Mouse (Mus musculus) hindbrain, postnatal 0 days (tissue): ENCODE results near the gene Jund. TPM values are rescaled to one million over a fixed set of nuclear protein-coding genes. Genes with fewer than 3 reads are reported as not detected.

Experiments
- ATAC-seq: fragments of 200-750 bp; cut with Nextera tagmentation; 2 replicates; pipeline ENCODE4 v1.8.0; 2017; ENCODE audit warnings: mild to moderate bottlenecking, moderate TSS enrichment, moderate library complexity
- DNase-seq: peaks from one replicate; pipeline ENCODE4 v3.0.0-alpha.2; 2015; ENCODE audit warnings: low spot score
- H3K27ac ChIP-seq: fragments of 300-500 bp; sonication (generic); 2 replicates; pipeline ENCODE4 v1.5.1; 2014; ENCODE audit warnings: mild to moderate bottlenecking
- H3K27me3 ChIP-seq: fragments of 300-500 bp; sonication (generic); 2 replicates; pipeline ENCODE4 v1.6.1; 2014; ENCODE audit warnings: low read length, mixed read lengths; ENCODE audit not compliant: insufficient read depth
- H3K36me3 ChIP-seq: fragments of 300-500 bp; sonication (generic); 2 replicates; pipeline ENCODE4 v1.6.1; 2014; ENCODE audit warnings: low read length, mixed read lengths; ENCODE audit not compliant: insufficient read depth
- H3K4me1 ChIP-seq: fragments of 300-500 bp; sonication (generic); 2 replicates; pipeline ENCODE4 v1.6.1; 2014; ENCODE audit warnings: antibody characterized with exemption, low read length, mixed read lengths; ENCODE audit not compliant: insufficient read depth
- H3K4me2 ChIP-seq: fragments of 300-500 bp; sonication (generic); 2 replicates; pipeline ENCODE4 v1.6.1; 2014; ENCODE audit warnings: low read depth, mild to moderate bottlenecking, low read length, moderate library complexity, mixed read lengths
- H3K4me3 ChIP-seq: fragments of 300-500 bp; sonication (generic); 2 replicates; pipeline ENCODE4 v1.5.1; 2014; ENCODE audit warnings: low read length
- H3K9ac ChIP-seq: fragments of 300-500 bp; sonication (generic); replicated peaks from 2 replicates; pipeline ENCODE4 v1.6.1; 2014; ENCODE audit warnings: mild to moderate bottlenecking, low read length, moderate library complexity, mixed read lengths
- H3K9me3 ChIP-seq: fragments of 300-500 bp; sonication (generic); 2 replicates; pipeline ENCODE4 v1.6.1; 2016; ENCODE audit warnings: low read length, mixed read lengths
- CTCF ChIP-seq: IDR thresholded peaks from 2 replicates; pipeline ENCODE4 v1.5.1; 2016; ENCODE audit warnings: antibody characterized with exemption, control low read depth, low read depth
- WGBS: fragments of 180-500 bp; shearing (Covaris S2); extraction: QIAGEN DNeasy Blood & Tissue Kit; methylation state at CpG from one replicate; pipeline ENCODE4 v1.1.7; 2014; 5-methylcytosine and 5-hydroxymethylcytosine counted together
- polyA plus RNA-seq: library from polyadenylated mRNA; unstranded; fragments of >200 nt; fragmentation: Nextera tagmentation; extraction: Ambion mirVana; gene quantifications from 2 replicates; pipeline ENCODE4 v1.2.1, GENCODE M21; 2015
- total RNA-seq: library from RNA; depleted of rRNA; stranded (reverse); fragments of >200 nt; gene quantifications from 2 replicates; pipeline ENCODE4 v1.2.3, GENCODE M21; 2014

Gene Jund
- total and polyA plus RNA-seq, 2 experiments from 2014 or later: 96.3 to 486 TPM

DNA sequence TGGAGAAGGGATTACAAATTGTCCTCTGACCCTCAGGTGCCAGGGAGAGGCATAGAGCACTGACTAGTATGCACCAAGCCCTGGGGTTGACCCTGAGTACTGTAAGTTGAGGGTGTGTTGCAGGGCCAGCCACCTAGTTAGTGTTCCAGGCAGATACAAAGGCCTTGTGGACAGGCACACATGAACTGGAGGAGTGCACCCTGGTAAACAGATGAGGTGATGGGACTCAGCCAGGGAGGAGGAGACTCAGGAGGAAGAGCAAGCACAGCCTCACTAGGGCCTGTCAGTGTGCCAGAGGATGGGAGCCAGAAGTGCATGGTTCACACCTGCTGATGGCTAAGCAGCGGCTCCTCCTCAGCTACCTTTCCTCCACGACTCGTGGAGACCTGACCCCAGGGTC is 18.7 kb upstream of the Jund start:
- Histone ChIP-seq H3K4me2 (no peak overlapping the region), H3K4me3 (no peak overlapping the region), H3K27ac (no peak overlapping the region), H3K27me3 (no peaks in the 10 kb centered on the region), H3K4me1 (no peaks in the 10 kb centered on the region), H3K9me3 (no peaks in the 10 kb centered on the region), H3K36me3 (0 out of 2 replicates have a peak, but pooled peaks cover 18% of the 10 kb centered on the region), H3K9ac (no peak overlapping the region)
- DNase-seq (no peak), ATAC-seq (no peak)
- TF ChIP-seq CTCF: no peak
- WGBS: 85% methylated on average over 3 of the region's 3 CpGs

GRCm38 (mm10) chr8:70681410-70681809 is 17.3 kb upstream of the Jund start:
- Histone ChIP-seq H3K9me3 (no peaks in the 10 kb centered on the region), H3K4me1 (no peaks in the 10 kb centered on the region), H3K27ac (no peak overlapping the region), H3K4me2 (no peak overlapping the region), H3K4me3 (no peak overlapping the region), H3K9ac (no peak overlapping the region), H3K27me3 (no peaks in the 10 kb centered on the region), H3K36me3 (0 out of 2 replicates have a peak, but pooled peaks cover 18% of the 10 kb centered on the region)
- 84% methylated on average over 3 of the region's 3 CpGs for WGBS
- TF ChIP-seq CTCF: no peak
- no peak for ATAC-seq
- no peak for DNase-seq

DNA sequence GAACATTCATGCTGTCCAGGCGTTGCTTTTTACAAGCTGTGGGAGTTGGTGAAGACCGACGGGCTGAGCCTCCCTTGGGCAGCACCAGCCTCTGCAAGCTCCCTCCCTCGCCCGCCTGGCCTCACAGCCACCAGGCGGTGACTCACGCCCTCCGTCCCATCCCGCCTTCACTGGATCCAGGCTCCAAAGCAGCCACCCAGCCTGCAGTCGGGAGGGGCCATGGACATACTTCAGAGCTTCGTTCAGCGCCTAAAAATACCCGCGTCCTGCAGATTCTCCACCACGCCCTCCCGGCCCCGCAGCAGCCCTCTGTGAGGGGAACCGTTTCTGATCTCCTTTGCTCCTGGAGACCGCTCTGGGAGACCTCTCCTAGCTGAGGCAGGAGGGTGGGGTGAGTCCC is 16.6 kb upstream of the Jund start:
- Histone ChIP-seq H3K4me1 (0 out of 2 replicates have a peak, but pooled peaks cover under 1% of the 10 kb centered on the region), H3K4me2 (no peak overlapping the region), H3K36me3 (0 out of 2 replicates have a peak, but pooled peaks cover 18% of the 10 kb centered on the region), H3K27me3 (no peaks in the 10 kb centered on the region), H3K9me3 (no peaks in the 10 kb centered on the region), H3K27ac (no peak overlapping the region), H3K9ac (no peak overlapping the region), H3K4me3 (no peak overlapping the region)
- ATAC-seq: no peak
- 10% methylated on average over 19 of the region's 19 CpGs for WGBS
- no peak for TF ChIP-seq CTCF
- no peak for DNase-seq

GRCm38 (mm10) chr8:70682692-70683091 is 16.1 kb upstream of the Jund start:
- H3K4me1 ChIP-seq: 0 out of 2 replicates have a peak, but pooled peaks cover 5% of the 10 kb centered on the region
- DNase-seq (no peak), ATAC-seq (no peak)
- no peaks in the 10 kb centered on the region for H3K27me3 ChIP-seq
- no peaks in the 10 kb centered on the region for H3K9me3 ChIP-seq
- TF ChIP-seq CTCF: no peak
- H3K9ac ChIP-seq: no peak overlapping the region
- no peak overlapping the region for H3K4me3 ChIP-seq
- no peak overlapping the region for H3K27ac ChIP-seq
- 75% methylated on average over 3 of the region's 3 CpGs for WGBS
- H3K36me3 ChIP-seq: 0 out of 2 replicates have a peak, but pooled peaks cover 18% of the 10 kb centered on the region
- no peak overlapping the region for H3K4me2 ChIP-seq

GRCm38 (mm10) chr8:70684291-70684690 is 14.5 kb upstream of the Jund start:
- no peak overlapping the region for H3K9ac ChIP-seq
- DNase-seq (peak; percentile 63), ATAC-seq (peak; percentile 77)
- H3K36me3 ChIP-seq: 0 out of 2 replicates have a peak, but pooled peaks cover 5% of the 10 kb centered on the region
- no peaks in the 10 kb centered on the region for H3K9me3 ChIP-seq
- no peak overlapping the region for H3K4me3 ChIP-seq
- TF ChIP-seq CTCF: no peak
- H3K27ac ChIP-seq: peak overlapping the region; percentile 15; the same call in 1 of the 2 replicates
- H3K4me2 ChIP-seq: no peak overlapping the region
- 0 out of 2 replicates have a peak, but pooled peaks cover 5% of the 10 kb centered on the region for H3K4me1 ChIP-seq
- H3K27me3 ChIP-seq: no peaks in the 10 kb centered on the region
- 33% methylated on average over 7 of the region's 7 CpGs for WGBS

DNA sequence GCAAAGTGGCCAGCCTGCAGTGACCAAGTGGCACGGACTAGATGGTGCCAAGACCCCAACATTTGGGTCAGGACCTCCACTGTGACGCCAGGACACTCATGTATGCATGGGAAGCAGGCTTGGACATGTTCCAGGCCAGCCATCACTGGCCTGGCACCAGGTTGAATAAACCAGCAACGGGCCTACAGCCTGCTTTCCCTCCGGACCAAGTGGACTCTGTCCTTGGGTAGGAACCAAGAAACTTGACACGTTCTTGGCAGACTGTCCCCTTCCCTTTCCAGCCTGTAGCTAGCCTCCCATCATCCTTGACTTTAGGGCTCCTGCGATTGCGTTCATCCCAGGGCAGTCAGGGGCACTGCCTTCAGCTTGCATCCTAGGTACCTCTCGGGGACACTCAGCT is 11.2 kb upstream of the Jund start:
- peak; percentile 51 for ATAC-seq
- H3K9me3 ChIP-seq: no peaks in the 10 kb centered on the region
- no peaks in the 10 kb centered on the region for H3K36me3 ChIP-seq
- WGBS: 48% methylated on average over 8 of the region's 8 CpGs
- peaks cover 5% of the 10 kb centered on the region; the same call in 1 of the 2 replicates for H3K4me1 ChIP-seq
- H3K9ac ChIP-seq: no peak overlapping the region
- H3K27ac ChIP-seq: peak overlapping the region; percentile 4; the same call in 1 of the 2 replicates
- no peaks in the 10 kb centered on the region for H3K27me3 ChIP-seq
- DNase-seq: peak; percentile 82
- no peak for TF ChIP-seq CTCF
- H3K4me3 ChIP-seq: no peak overlapping the region
- H3K4me2 ChIP-seq: no peak overlapping the region

- H3K9me3 ChIP-seq: no peaks in the 10 kb centered on the region
- H3K4me1 ChIP-seq: peaks cover 5% of the 10 kb centered on the region; the same call in 1 of the 2 replicates
- ATAC-seq: no peak
- no peak overlapping the region for H3K4me2 ChIP-seq
- no peaks in the 10 kb centered on the region for H3K36me3 ChIP-seq
- TF ChIP-seq CTCF: no peak
- no peak overlapping the region for H3K27ac ChIP-seq
- 84% methylated on average over 3 of the region's 3 CpGs for WGBS
- H3K9ac ChIP-seq: no peak overlapping the region
- DNase-seq: no peak
- no peaks in the 10 kb centered on the region for H3K27me3 ChIP-seq
- no peak overlapping the region for H3K4me3 ChIP-seq
Measured at GRCm38 (mm10) chr8:70688136-70688535, 10.6 kb upstream of the Jund start.
